Mouse (Mus musculus) brown adipose tissue, adult 24 weeks (tissue): Measurements from ENCODE around the gene Ube2o. TPM values are rescaled to one million over a fixed set of nuclear protein-coding genes. Genes with fewer than 3 reads are reported as not detected.

ENCODE experiments used
- polyA plus RNA-seq: library from polyadenylated mRNA; stranded (reverse); fragments of >200 nt; gene quantifications from 2 replicates; pipeline ENCODE4 v1.2.4, GENCODE M21; 2012; ENCODE audit not compliant: missing spikeins, insufficient read depth, insufficient read length

Gene Ube2o
- polyA plus RNA-seq, 1 experiment: 7.8 TPM

Other genes starting within 250 kb of the Ube2o start
- gene Foxj1, start 246.0 kb downstream of the Ube2o start, polyA plus RNA-seq: not detected in 2 replicates
- 0.67 TPM in 1 of 2 replicates, not detected in the other for gene Rnf157, start 168.4 kb downstream of the Ube2o start, polyA plus RNA-seq
- gene Ubald2, start 147.4 kb downstream of the Ube2o start, polyA plus RNA-seq: 29.8 and 38.4 TPM in 2 replicates
- gene Qrich2, start 115.2 kb downstream of the Ube2o start, polyA plus RNA-seq: not detected in 2 replicates
- 19.2 and 19.3 TPM in 2 replicates for gene Prpsap1, start 87.2 kb downstream of the Ube2o start, polyA plus RNA-seq
- gene Sphk1, start 50.5 kb downstream of the Ube2o start, polyA plus RNA-seq: not detected in 2 replicates
- gene Aanat, start 5.0 kb upstream of the Ube2o start, polyA plus RNA-seq: not detected in 2 replicates
- 4.4 and 8.2 TPM in 2 replicates for gene Rhbdf2, start 45.6 kb upstream of the Ube2o start, polyA plus RNA-seq
- 1.5 TPM in 1 of 2 replicates, not detected in the other for gene Prcd, start 72.1 kb upstream of the Ube2o start, polyA plus RNA-seq
- gene Cygb, start 72.9 kb upstream of the Ube2o start, polyA plus RNA-seq: 13.4 and 18.7 TPM in 2 replicates
- not detected in 2 replicates for gene St6galnac1, start 194.1 kb upstream of the Ube2o start, polyA plus RNA-seq
- gene Mxra7, start 246.6 kb upstream of the Ube2o start, polyA plus RNA-seq: 6.6 and 6.9 TPM in 2 replicates